Mouse (Mus musculus): ENCODE measurements around the gene Srms. TPM values are rescaled to one million over a fixed set of nuclear protein-coding genes. Genes with fewer than 3 reads are reported as not detected.
A peak's percentile ranks its signal among the peaks of the same experiment; 100 is the strongest.

The Srms gene
- polyA plus RNA-seq, 1 experiment from 2014 or later, result 0.12 TPM

DNA sequence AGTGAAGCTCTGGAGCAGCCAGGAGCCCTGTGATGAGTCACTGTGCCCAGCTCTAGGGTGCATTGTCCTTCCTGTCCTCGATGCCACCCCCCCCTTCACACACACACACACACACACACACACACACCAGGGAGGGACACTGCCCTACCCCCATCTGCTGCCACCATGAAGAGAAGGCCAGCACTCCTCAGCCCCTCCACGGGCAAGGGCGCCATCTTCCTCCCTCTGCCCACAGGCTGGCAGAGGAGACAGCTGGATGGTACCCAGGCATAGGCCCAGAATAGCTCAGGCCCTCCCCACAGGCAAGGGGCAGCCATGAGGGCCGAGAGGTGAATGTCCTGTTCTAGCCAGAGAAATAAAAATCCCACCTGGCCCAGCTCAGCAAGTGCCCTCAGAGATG is 57.2 kb downstream of the Srms start:
- 63% methylated on average over 4 of the region's 4 CpGs for WGBS
- Histone ChIP-seq H3K9ac (ENCODE audit: low read length) (no peak overlapping the region), H3K4me3 (ENCODE audit: low read depth, low read length) (0 out of 2 replicates have a peak overlapping the region, but pooled peaks have one; percentile 32), H3K9me3 (ENCODE audit: control insufficient read depth, low read length) (no peaks in the 10 kb centered on the region), H3K4me2 (ENCODE audit: low read depth, low read length, severe bottlenecking) (peak overlapping the region; percentile 61; the same call in 1 of the 2 replicates), H3K4me1 (replicated peaks; ENCODE audit: control insufficient read depth, insufficient read depth, low read length) (peaks cover 10% of the 10 kb centered on the region; the same call in 1 of the 2 replicates), H3K27me3 (ENCODE audit: control insufficient read depth, insufficient read depth, low read length) (peaks cover 16% of the 10 kb centered on the region), H3K36me3 (ENCODE audit: control insufficient read depth, insufficient read depth, low read length) (no peaks in the 10 kb centered on the region), H3K27ac (ENCODE audit: low read depth, low read length) (no peak overlapping the region)
- DNase-seq (ENCODE audit: low spot score) (no peak), ATAC-seq (replicated peaks; ENCODE audit: low FRiP score) (no peak)

Other genes with a start within 250 kb of the Srms start
- 71.5 and 77.4 TPM in 2 replicates for gene Arfgap1, start 246.0 kb downstream of the Srms start, polyA plus RNA-seq (2014; fragmentation: Nextera tagmentation; extraction: Ambion mirVana)
- gene Col20a1, start 226.7 kb downstream of the Srms start, polyA plus RNA-seq (2014; fragmentation: Nextera tagmentation; extraction: Ambion mirVana), result 0.16 and 0.23 TPM in 2 replicates
- 18.7 and 19.3 TPM in 2 replicates for gene Chrna4, start 169.6 kb downstream of the Srms start, polyA plus RNA-seq (2014; fragmentation: Nextera tagmentation; extraction: Ambion mirVana)
- 13.6 and 13.9 TPM in 2 replicates for gene Kcnq2, start 77.9 kb downstream of the Srms start, polyA plus RNA-seq (2014; fragmentation: Nextera tagmentation; extraction: Ambion mirVana)
- 0.47 and 0.55 TPM in 2 replicates for gene Eef1a2, start 56.2 kb downstream of the Srms start, polyA plus RNA-seq (2014; fragmentation: Nextera tagmentation; extraction: Ambion mirVana)
- 443 and 478 TPM in 2 replicates for gene Ppdpf, start 25.9 kb downstream of the Srms start, polyA plus RNA-seq (2014; fragmentation: Nextera tagmentation; extraction: Ambion mirVana)
- not detected in 2 replicates for gene Ptk6, start 10.4 kb downstream of the Srms start, polyA plus RNA-seq (2014; fragmentation: Nextera tagmentation; extraction: Ambion mirVana)
- 0.24 TPM in 1 of 2 replicates, not detected in the other for gene Fndc11, start 6.8 kb upstream of the Srms start, polyA plus RNA-seq (2014; fragmentation: Nextera tagmentation; extraction: Ambion mirVana)
- 0.68 and 0.90 TPM in 2 replicates for gene Helz2, start 28.8 kb upstream of the Srms start, polyA plus RNA-seq (2014; fragmentation: Nextera tagmentation; extraction: Ambion mirVana)
- 21.7 and 22.9 TPM in 2 replicates for gene Gmeb2, start 74.8 kb upstream of the Srms start, polyA plus RNA-seq (2014; fragmentation: Nextera tagmentation; extraction: Ambion mirVana)
- gene Stmn3, start 101.3 kb upstream of the Srms start, polyA plus RNA-seq (2014; fragmentation: Nextera tagmentation; extraction: Ambion mirVana), result 212 and 228 TPM in 2 replicates
- 66.5 and 68.3 TPM in 2 replicates for gene Rtel1, start 106.6 kb upstream of the Srms start, polyA plus RNA-seq (2014; fragmentation: Nextera tagmentation; extraction: Ambion mirVana)
- 52.3 and 54.7 TPM in 2 replicates for gene Zgpat, start 151.7 kb upstream of the Srms start, polyA plus RNA-seq (2014; fragmentation: Nextera tagmentation; extraction: Ambion mirVana)
- 64.5 and 77.0 TPM in 2 replicates for gene Arfrp1, start 152.2 kb upstream of the Srms start, polyA plus RNA-seq (2014; fragmentation: Nextera tagmentation; extraction: Ambion mirVana)
- gene Lime1, start 166.9 kb upstream of the Srms start, polyA plus RNA-seq (2014; fragmentation: Nextera tagmentation; extraction: Ambion mirVana), result 26.2 and 32.7 TPM in 2 replicates
- 14.2 and 16.1 TPM in 2 replicates for gene Zbtb46, start 246.2 kb upstream of the Srms start, polyA plus RNA-seq (2014; fragmentation: Nextera tagmentation; extraction: Ambion mirVana)

Measured in forebrain, embryonic 11.5 days (tissue).